Mouse (Mus musculus) limb, embryonic 11.5 days (tissue): ENCODE results near the gene Trim46. TPM values are rescaled to one million over a fixed set of nuclear protein-coding genes. Genes with fewer than 3 reads are reported as not detected.

Source experiments
- ATAC-seq: fragments of 200-750 bp; cut with Nextera tagmentation; 2 replicates; pipeline ENCODE4 v1.8.0; 2017; ENCODE audit warnings: low read depth; ENCODE audit not compliant: insufficient number of reproducible peaks, low FRiP score, low TSS enrichment
- DNase-seq: peaks from one replicate; pipeline ENCODE4 v3.0.0-alpha.2; 2015; ENCODE audit warnings: low spot score
- H3K27ac ChIP-seq: fragments of 300-500 bp; sonication (generic); replicated peaks from 2 replicates; pipeline ENCODE4 v1.5.1; 2014; ENCODE audit warnings: low read depth, mild to moderate bottlenecking, low read length
- H3K27me3 ChIP-seq: fragments of 300-500 bp; sonication (generic); 2 replicates; pipeline ENCODE4 v1.6.1; 2014; ENCODE audit warnings: mild to moderate bottlenecking, low read length, mixed read lengths; ENCODE audit not compliant: control insufficient read depth, insufficient read depth
- H3K36me3 ChIP-seq: fragments of 300-500 bp; sonication (generic); 2 replicates; pipeline ENCODE4 v1.6.1; 2014; ENCODE audit warnings: mild to moderate bottlenecking, low read length, moderate library complexity, mixed read lengths; ENCODE audit not compliant: control insufficient read depth, insufficient read depth
- H3K4me1 ChIP-seq: fragments of 300-500 bp; sonication (generic); 2 replicates; pipeline ENCODE4 v1.6.1; 2014; ENCODE audit warnings: low read length, mixed read lengths; ENCODE audit not compliant: control insufficient read depth, insufficient read depth
- H3K4me2 ChIP-seq: fragments of 300-500 bp; sonication (generic); 2 replicates; pipeline ENCODE4 v1.6.1; 2014; ENCODE audit warnings: low read depth, mild to moderate bottlenecking, moderate library complexity; ENCODE audit not compliant: severe bottlenecking
- H3K4me3 ChIP-seq: fragments of 300-500 bp; sonication (generic); 2 replicates; pipeline ENCODE4 v1.5.1; 2014; ENCODE audit warnings: low read depth, low read length
- H3K9ac ChIP-seq: fragments of 300-500 bp; sonication (generic); 2 replicates; pipeline ENCODE4 v1.6.1; 2014; ENCODE audit warnings: mild to moderate bottlenecking, low read length
- H3K9me3 ChIP-seq: fragments of 300-500 bp; sonication (generic); 2 replicates; pipeline ENCODE4 v1.6.1; 2016; ENCODE audit warnings: low read length; ENCODE audit not compliant: control insufficient read depth
- WGBS: fragments of 180-500 bp; shearing (Covaris S2); extraction: QIAGEN DNeasy Blood & Tissue Kit; methylation state at CpG from one replicate; pipeline ENCODE4 v1.1.7; 2014; 5-methylcytosine and 5-hydroxymethylcytosine counted together
- polyA plus RNA-seq: library from polyadenylated mRNA; unstranded; fragments of >200 nt; fragmentation: Nextera tagmentation; extraction: Ambion mirVana; gene quantifications from 2 replicates; pipeline ENCODE4 v1.2.1, GENCODE M21; 2014

Gene Trim46
- 4.0 and 5.5 TPM in 2 replicates for polyA plus RNA-seq

DNA sequence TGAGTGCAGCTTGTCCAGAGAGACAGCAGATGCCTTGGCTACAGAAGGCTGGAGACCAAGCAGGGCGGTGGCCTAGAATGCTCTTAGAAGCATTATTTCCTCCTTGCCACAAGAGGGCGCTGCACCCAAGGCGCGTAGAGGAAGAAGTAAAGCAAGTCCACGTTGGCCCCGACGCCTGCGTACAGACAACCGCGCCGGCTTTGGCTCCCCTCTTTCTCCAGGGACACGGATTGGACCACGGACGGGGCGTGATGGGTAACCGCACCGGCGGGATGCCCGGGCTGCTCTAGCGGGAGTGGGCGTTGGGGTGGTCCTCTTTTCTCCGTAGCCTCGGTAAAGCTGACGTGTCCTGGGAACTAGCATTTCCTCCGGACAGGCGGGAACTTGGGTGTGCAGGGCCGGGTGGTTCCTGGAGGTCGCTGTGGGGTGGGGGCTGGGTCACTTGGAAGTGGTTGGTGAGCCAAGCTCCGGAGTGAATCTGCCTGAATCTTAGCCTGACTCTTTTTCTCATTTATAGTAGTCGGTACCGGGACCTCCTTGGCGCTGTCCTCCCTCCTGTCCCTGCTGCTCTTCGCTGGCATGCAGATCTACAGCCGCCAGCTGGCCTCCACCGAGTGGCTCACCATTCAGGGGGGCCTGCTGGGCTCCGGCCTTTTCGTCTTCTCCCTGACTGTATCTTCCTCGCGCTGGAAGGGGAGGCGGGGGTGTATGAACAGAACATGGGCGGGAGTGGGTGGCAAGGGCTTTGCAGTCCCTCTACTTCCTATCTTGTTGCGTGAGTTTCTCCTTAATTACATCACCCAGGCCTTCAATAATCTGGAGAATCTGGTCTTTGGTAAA lies at the start of gene Trim46:
Gene Trim46 (minus strand): TSS at position 49 of the 840 bp plus-strand sequence.
- ATAC-seq (peak; percentile 52), DNase-seq (peak; percentile 91)
- Histone ChIP-seq H3K36me3 (no peaks in the 10 kb centered on the region; the same call in 1 of the 2 replicates), H3K4me1 (peaks cover 34% of the 10 kb centered on the region), H3K4me3 (peak within 1 kb of the TSS; percentile 78), H3K27me3 (no peaks in the 10 kb centered on the region), H3K9me3 (no peaks in the 10 kb centered on the region), H3K4me2 (peak within 1 kb of the TSS; percentile 89), H3K27ac (0 out of 2 replicates have a peak within 1 kb of the TSS, but pooled peaks have one; percentile 2), H3K9ac (peak within 1 kb of the TSS; percentile 82)
- under 1% methylated on average over 42 of the region's 42 CpGs for WGBS

DNA sequence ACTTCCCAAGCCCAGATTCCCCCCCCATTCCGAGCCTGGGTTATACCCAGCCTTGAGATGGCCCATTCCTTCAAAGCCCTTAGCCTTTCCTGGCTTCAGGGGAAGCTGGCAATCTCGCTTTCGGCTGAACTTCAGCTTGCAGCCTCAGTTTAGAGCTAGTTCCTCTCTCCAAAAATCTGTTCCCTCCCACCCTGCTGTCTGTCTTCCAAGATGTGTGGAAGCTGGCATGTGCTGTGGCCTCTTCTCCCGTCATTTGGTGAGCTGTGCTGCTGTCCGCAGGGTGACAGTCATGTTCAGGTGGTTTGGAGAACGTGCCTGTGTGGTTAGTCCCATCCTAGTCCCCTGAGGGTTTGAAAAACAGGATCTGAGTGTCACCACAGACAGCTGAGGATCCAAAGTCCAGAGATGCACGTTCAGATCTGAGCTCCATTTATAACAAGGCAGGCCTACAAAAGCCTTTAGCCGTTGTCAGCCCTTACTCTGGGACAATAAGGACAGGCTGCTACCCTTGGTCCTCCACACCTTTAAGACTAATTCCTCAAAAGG lies 49.6 kb upstream of the Trim46 start:
- Histone ChIP-seq H3K9ac (no peak overlapping the region), H3K4me3 (no peak overlapping the region), H3K27me3 (no peaks in the 10 kb centered on the region), H3K4me1 (no peaks in the 10 kb centered on the region), H3K9me3 (no peaks in the 10 kb centered on the region), H3K4me2 (no peak overlapping the region), H3K27ac (no peak overlapping the region), H3K36me3 (no peaks in the 10 kb centered on the region)
- no peak for DNase-seq
- ATAC-seq, result no peak
- 86% methylated on average over 8 of the region's 8 CpGs for WGBS

DNA sequence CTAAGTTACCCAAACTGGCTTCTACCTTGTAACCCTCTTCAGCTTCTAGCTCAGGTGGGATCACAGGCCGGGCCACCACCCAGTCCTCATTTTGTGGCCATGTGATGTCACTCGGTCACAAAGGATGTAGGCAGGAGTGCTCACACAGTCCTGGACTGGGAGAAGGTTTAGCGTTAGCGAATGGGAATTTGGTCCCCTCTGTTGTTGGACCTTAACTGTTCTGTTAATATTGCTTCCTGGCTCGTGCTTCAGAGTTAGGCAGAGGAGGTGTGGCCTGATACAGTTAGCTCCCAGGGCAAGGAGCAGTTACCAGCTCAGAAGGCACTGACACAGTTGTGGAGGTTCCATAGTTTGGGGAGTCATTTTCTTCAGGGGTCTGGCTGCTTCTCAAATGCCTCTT lies 48.1 kb upstream of the Trim46 start:
- Histone ChIP-seq H3K4me1 (no peaks in the 10 kb centered on the region), H3K27ac (no peak overlapping the region), H3K4me3 (no peak overlapping the region), H3K4me2 (no peak overlapping the region), H3K9ac (no peak overlapping the region), H3K27me3 (no peaks in the 10 kb centered on the region), H3K9me3 (no peaks in the 10 kb centered on the region), H3K36me3 (no peaks in the 10 kb centered on the region)
- 82% methylated on average over 5 of the region's 5 CpGs for WGBS
- DNase-seq (no peak), ATAC-seq (no peak)

DNA sequence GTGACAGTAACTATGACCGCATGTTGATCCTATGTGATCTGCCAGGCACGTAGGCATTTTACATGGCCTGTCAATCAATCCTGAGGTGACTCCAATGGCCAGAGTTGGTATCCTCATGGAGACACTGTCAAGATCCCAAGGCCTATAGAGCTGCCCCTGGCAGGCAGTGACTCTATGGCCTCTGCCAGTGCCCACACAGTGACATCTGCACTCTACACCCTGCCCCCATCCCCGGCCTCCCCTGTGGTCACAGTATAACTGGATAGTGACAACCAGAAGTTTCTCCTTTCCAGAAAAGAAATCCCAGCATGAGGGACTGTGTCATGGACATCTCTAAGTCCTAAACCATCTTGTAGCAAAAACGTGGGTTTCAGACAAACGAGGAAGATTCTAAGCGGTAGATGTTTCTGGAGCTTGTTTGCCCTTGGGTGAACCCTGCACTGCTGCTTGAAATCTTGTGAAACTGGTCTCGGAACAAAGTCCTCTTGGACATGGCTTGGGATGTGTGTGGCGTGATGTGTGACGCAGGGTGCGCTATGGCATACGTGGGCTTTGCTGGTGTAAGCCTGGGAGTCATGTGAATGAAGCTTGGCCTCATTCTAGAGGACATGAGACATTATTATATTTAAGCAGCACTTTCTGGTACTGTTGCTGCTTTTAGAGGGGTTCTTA lies 47.3 kb upstream of the Trim46 start:
- no peak overlapping the region for H3K9ac ChIP-seq
- DNase-seq (no peak), ATAC-seq (no peak)
- H3K27me3 ChIP-seq, result no peaks in the 10 kb centered on the region
- no peak overlapping the region for H3K27ac ChIP-seq
- H3K4me3 ChIP-seq, result no peak overlapping the region
- 92% methylated on average over 11 of the region's 11 CpGs for WGBS
- H3K9me3 ChIP-seq, result no peaks in the 10 kb centered on the region
- H3K4me2 ChIP-seq, result no peak overlapping the region
- no peaks in the 10 kb centered on the region for H3K36me3 ChIP-seq
- no peaks in the 10 kb centered on the region for H3K4me1 ChIP-seq

DNA sequence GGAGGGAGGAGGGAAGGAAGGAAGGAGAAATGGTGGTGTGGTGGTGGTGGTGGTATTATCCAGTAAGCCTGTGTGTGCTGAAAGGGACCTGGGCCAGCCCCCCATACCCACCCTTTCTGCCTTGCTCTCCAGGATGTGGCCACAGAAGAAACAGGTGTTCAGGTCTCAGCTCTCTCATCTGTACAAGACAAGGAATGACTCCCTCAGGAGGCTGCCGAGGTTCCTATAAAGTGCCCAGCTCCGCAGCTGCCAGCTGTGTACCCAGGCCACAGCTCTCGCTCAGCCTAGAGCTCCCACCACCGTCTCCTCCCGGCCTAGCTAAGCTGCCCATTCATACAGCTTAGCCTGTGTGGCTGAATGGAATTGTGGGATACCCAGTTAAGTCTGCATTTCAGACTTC lies 46.2 kb upstream of the Trim46 start:
- H3K9me3 ChIP-seq, result no peaks in the 10 kb centered on the region
- 76% methylated on average over 5 of the region's 5 CpGs for WGBS
- no peak overlapping the region for H3K4me3 ChIP-seq
- H3K9ac ChIP-seq, result no peak overlapping the region
- H3K27me3 ChIP-seq, result no peaks in the 10 kb centered on the region
- H3K4me1 ChIP-seq, result no peaks in the 10 kb centered on the region
- H3K27ac ChIP-seq, result no peak overlapping the region
- DNase-seq, result no peak
- H3K36me3 ChIP-seq, result no peaks in the 10 kb centered on the region
- no peak overlapping the region for H3K4me2 ChIP-seq
- ATAC-seq, result no peak

DNA sequence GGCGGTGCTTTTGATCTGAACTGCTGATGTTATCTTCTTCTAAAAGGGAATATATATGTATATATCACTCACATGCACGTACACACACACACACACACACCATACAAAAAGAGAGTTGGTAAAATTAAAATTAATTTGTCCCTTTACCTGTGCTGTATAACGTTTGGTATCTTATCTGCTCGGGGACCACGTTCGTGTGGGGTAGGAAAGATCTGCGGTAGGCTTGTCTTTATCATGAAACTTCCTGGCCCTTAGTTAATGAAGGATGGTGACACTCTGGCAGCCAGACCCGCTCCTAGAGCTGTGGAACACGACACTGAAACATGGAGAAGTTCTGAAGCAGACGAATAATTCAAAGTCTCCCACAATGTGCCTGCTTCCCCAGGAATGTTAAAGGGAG lies 45.8 kb upstream of the Trim46 start:
- Histone ChIP-seq H3K27ac (no peak overlapping the region), H3K9ac (no peak overlapping the region), H3K27me3 (no peaks in the 10 kb centered on the region), H3K4me3 (no peak overlapping the region), H3K9me3 (no peaks in the 10 kb centered on the region), H3K4me2 (no peak overlapping the region), H3K36me3 (no peaks in the 10 kb centered on the region), H3K4me1 (no peaks in the 10 kb centered on the region; the same call in 1 of the 2 replicates)
- no peak for ATAC-seq
- 70% methylated on average over 10 of the region's 10 CpGs for WGBS
- no peak for DNase-seq

DNA sequence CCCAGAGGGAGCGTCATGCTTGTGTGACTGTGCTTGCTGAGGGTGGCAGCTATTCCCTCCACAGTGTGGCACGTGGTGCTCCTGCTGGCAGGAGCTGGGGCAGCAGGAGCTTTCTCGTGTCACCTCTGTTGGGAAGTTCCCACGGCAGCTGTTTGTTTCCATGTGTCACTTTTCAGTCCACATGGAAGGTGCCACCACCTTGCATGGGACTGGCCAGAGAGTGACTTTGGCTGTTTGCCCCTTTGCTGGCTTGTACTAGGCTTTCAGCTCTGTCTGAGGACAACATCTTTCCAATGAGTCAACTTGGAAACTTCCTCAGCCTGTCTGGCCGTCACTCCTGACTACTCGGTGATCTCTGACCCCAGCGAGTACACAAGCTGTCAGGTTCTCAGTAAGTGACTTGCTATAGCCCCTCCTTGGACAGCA lies 42.4 kb upstream of the Trim46 start:
- H3K4me3 ChIP-seq, result no peak overlapping the region
- no peaks in the 10 kb centered on the region for H3K36me3 ChIP-seq
- no peaks in the 10 kb centered on the region for H3K9me3 ChIP-seq
- ATAC-seq (no peak), DNase-seq (no peak)
- no peak overlapping the region for H3K27ac ChIP-seq
- H3K9ac ChIP-seq, result no peak overlapping the region; the same call in 1 of the 2 replicates
- H3K27me3 ChIP-seq, result no peaks in the 10 kb centered on the region
- 42% methylated on average over 7 of the region's 7 CpGs for WGBS
- no peak overlapping the region for H3K4me2 ChIP-seq
- no peaks in the 10 kb centered on the region; the same call in 1 of the 2 replicates for H3K4me1 ChIP-seq

DNA sequence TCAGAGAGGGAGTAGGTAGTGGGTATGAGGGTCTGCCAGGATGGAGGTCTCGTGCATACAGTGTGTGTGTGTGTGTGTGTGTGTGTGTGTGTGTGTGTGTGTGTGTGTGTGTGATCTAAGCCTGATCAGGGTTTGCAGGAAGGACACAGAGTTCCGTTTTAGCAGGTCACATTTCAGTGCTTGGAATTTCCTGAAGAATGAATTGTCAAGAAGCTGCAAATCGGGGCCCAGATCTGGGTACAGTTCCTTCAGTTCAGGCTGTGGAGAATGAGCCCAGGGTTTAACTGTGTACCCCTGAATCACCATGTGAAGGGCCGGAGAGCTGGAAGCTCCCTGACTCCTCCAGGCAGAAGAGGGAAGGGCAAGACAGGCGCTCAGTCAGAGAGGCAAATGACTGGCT lies 41.2 kb upstream of the Trim46 start:
- ATAC-seq, result no peak
- no peak overlapping the region for H3K9ac ChIP-seq

More for the DNA sequence above, 41.2 kb upstream of the Trim46 start:
- Histone ChIP-seq H3K27ac (no peak overlapping the region), H3K36me3 (no peaks in the 10 kb centered on the region), H3K9me3 (no peaks in the 10 kb centered on the region), H3K4me1 (no peaks in the 10 kb centered on the region; the same call in 1 of the 2 replicates), H3K4me3 (no peak overlapping the region), H3K4me2 (no peak overlapping the region), H3K27me3 (no peaks in the 10 kb centered on the region)
- no peak for DNase-seq
- WGBS, result 52% methylated on average over 5 of the region's 5 CpGs
